Mouse (Mus musculus): ENCODE data around the gene Tmem116. TPM values are rescaled to one million over a fixed set of nuclear protein-coding genes. Genes with fewer than 3 reads are reported as not detected.

Tmem116 gene
- total RNA-seq, 2 experiments from 2014 or later: 5.9 to 7.3 TPM

Other genes starting within 250 kb of the Tmem116 start
- gene Rpl6, start 247.4 kb upstream of the Tmem116 start, total RNA-seq (2021): 100 to 1,000 TPM; 729 to 779 TPM
- 10 to 100 TPM; 24.0 to 24.4 TPM for gene Hectd4, start 231.7 kb upstream of the Tmem116 start, total RNA-seq (2021)
- gene Trafd1, start 66.3 kb upstream of the Tmem116 start, total RNA-seq (2021): 10 to 100 TPM; 59.0 to 59.5 TPM
- 10 to 100 TPM; 22.1 to 23.5 TPM for gene Naa25, start 54.0 kb upstream of the Tmem116 start, total RNA-seq (2021)
- gene Erp29, start 613 bp downstream of the Tmem116 start, total RNA-seq (2021): 100 to 1,000 TPM; 112 TPM
- not detected for gene Adam1b, start 51.5 kb downstream of the Tmem116 start, total RNA-seq (2021)
- gene Adam1a, start 93.6 kb downstream of the Tmem116 start, total RNA-seq (2021): 1 to 10 TPM; 2.4 to 2.8 TPM
- not detected for gene Gm42878, start 93.6 kb downstream of the Tmem116 start, total RNA-seq (2021)
- 10 to 100 TPM; 56.6 to 58.1 TPM for gene Mapkapk5, start 94.0 kb downstream of the Tmem116 start, total RNA-seq (2021)
- gene Aldh2, start 141.9 kb downstream of the Tmem116 start, total RNA-seq (2021): 100 to 1,000 TPM; 114 to 134 TPM
- 10 to 100 TPM; 24.3 to 31.0 TPM for gene Acad12, start 167.0 kb downstream of the Tmem116 start, total RNA-seq (2021)
- 10 to 100 TPM; 13.7 to 16.0 TPM for gene Acad10, start 208.6 kb downstream of the Tmem116 start, total RNA-seq (2021)
- 10 to 100 TPM; 28.2 to 35.2 TPM for gene Brap, start 208.7 kb downstream of the Tmem116 start, total RNA-seq (2021)

All from heart, postnatal 10 days (tissue).